Mouse (Mus musculus): ENCODE measurements at regions not wholly inside any gene's neighbourhood (a gene's known extent, or its start where the extent isn't known, plus 50 kb on each side); places are given as distances from the start of the nearest gene placed in this dataset.

DNA sequence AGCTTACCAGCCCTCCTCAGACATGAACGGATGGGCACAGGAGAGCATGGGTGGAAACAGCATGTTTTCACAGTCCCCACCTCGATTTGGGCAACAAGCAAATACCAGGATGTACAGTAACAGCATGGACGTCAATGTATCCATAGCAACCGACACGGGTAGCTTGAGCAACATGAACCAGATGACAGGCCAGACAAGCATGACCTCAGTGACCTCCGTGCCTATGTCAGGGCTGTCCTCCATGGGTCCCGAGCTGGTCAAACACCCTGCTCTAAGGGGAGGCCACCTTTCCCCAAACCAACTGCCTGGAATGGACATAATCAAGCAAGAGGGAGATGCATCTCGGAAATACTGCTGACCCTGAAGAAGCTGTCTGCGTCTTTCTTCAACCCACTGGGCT lies 211.7 kb upstream of the Arid2 start:
- no peak for TF ChIP-seq CTCF (IDR thresholded peaks at IDR 0.05; ENCODE audit: borderline replicate concordance, extremely low read depth, insufficient read depth, insufficient read length)
- no peak for TF ChIP-seq POLR2A (IDR thresholded peaks at IDR 0.05; ENCODE audit: borderline replicate concordance, extremely low read depth, insufficient read depth, insufficient read length, poor library complexity, severe bottlenecking)
